Mouse (Mus musculus) thymus, adult 2 months (tissue): ENCODE data around the gene Ankrd11.
A peak's percentile ranks its signal among the peaks of the same experiment; 100 is the strongest.

Experiments used
- CTCF ChIP-seq: fragments of 200-500 bp; IDR thresholded peaks from 2 replicates; pipeline ENCODE4 v1.5.1; 2012; ENCODE audit warnings: mild to moderate bottlenecking, control low read depth, low read length, moderate library complexity, borderline replicate concordance; ENCODE audit not compliant: control insufficient read depth, poor library complexity, insufficient read depth; ENCODE audit errors: extremely low read depth
- POLR2A ChIP-seq: fragments of 200-500 bp; IDR thresholded peaks from 2 replicates; pipeline ENCODE4 v1.6.1; 2012; ENCODE audit warnings: mild to moderate bottlenecking, low read length, control low read depth, moderate library complexity; ENCODE audit not compliant: control insufficient read depth, poor library complexity, insufficient read depth; ENCODE audit errors: extremely low read depth

- TF ChIP-seq CTCF (peak; percentile 50; the same call in 1 of the 2 replicates), POLR2A (no peak)
Observed at GRCm38 (mm10) chr8:122942803-122943713, 99.0 kb downstream of the Ankrd11 start.
